9 mouse cellular contexts compared by ENCODE assay signal in genomic region chr2:166976356-166976755, GRCm38 (mm10). TPM values are rescaled to one million over a fixed set of nuclear protein-coding genes. Genes with fewer than 3 reads are reported as not detected.
A peak's percentile ranks its signal among the peaks of the same experiment; 100 is the strongest.
DNase-seq lines count a peak whose midpoint lies in the region; ATAC-seq and TF ChIP-seq lines count a peak whose summit lies in the region.
"Had no signal": no experiment of that assay in that cellular context is flagged by ENCODE, and none has a peak within 500 bp of the region (broad histone marks: within the 10 kb centered on the region; RNA-seq: fewer than 3 reads in every experiment).

No protein-coding gene starts in this region.

- no peak overlapping the region for H3K4me3 ChIP-seq in layer of hippocampus, adult 2 months
- no peak overlapping the region for H3K4me3 ChIP-seq in limb, embryonic 15.5 days

- TF ChIP-seq CTCF in layer of hippocampus, adult 2 months (conservative IDR thresholded peaks at IDR 0.05), result no peak

- H3K27me3 ChIP-seq in limb, embryonic 15.5 days, result no peaks in the 10 kb centered on the region
- H3K27me3 ChIP-seq: Patski had no signal

- ATAC-seq in limb, embryonic 15.5 days (ENCODE audit: insufficient number of reproducible peaks, low FRiP score, low TSS enrichment, low read depth), result no peak
- ATAC-seq in monocyte, adult 5-6 weeks (replicated peaks; ENCODE audit: insufficient number of reproducible peaks, low FRiP score, low TSS enrichment, poor library complexity, severe bottlenecking), result peak; percentile 79
- ATAC-seq: Patski had no signal

- H3K27ac ChIP-seq in layer of hippocampus, adult 2 months, result peak overlapping the region; percentile 55
- peak overlapping the region; percentile 72 for H3K27ac ChIP-seq in limb, embryonic 15.5 days

- WGBS in limb, embryonic 15.5 days, result 58% methylated on average over 3 of the region's 3 CpGs

- H3K4me2 ChIP-seq in limb, embryonic 15.5 days, result no peak overlapping the region

- H3K9me3 ChIP-seq in limb, embryonic 15.5 days, result no peaks in the 10 kb centered on the region

- DNase-seq in layer of hippocampus, adult 2 months (ENCODE audit: low spot score in 2 of 2), result no peak
- no peak for DNase-seq in layer of hippocampus, postnatal 25 days (ENCODE audit: extremely low spot score in 1 of 2, low spot score in 1 of 2)
- DNase-seq in brain, adult 2 months (ENCODE audit: low read depth, low spot score), result peak; percentile 33
- no peak for DNase-seq in cerebellum, adult 11 months
- no peak for DNase-seq in left cerebral cortex, adult 11 months (ENCODE audit: low spot score)
- DNase-seq: kidney, adult 18-20 months had no signal

- H3K36me3 ChIP-seq in limb, embryonic 15.5 days, result peaks cover 2% of the 10 kb centered on the region; the same call in 1 of the 2 replicates

- peaks cover 41% of the 10 kb centered on the region for H3K4me1 ChIP-seq in limb, embryonic 15.5 days

- no peak overlapping the region for H3K9ac ChIP-seq in limb, embryonic 15.5 days

RNA-seq across cellular contexts. Expression of gene Stau1, which starts 19.7 kb away (rescaled TPM):
- 10 to 100 TPM; 64.3 to 66.4 TPM for total RNA-seq in layer of hippocampus, adult 2 months (2021)
- total RNA-seq in layer of hippocampus, postnatal 25 days (2021), result 10 to 100 TPM; 57.8 to 65.3 TPM
- polyA plus RNA-seq in limb, embryonic 15.5 days (2015; fragmentation: Nextera tagmentation; extraction: Ambion mirVana), result 98.2 and 99.9 TPM in 2 replicates
- total RNA-seq in monocyte, adult 5-6 weeks (2017), result 48.5 to 62.6 TPM (median 52.8 TPM) in 3 replicates

RNA-seq across cellular contexts. Expression of gene Ddx27, which starts 38.6 kb away (rescaled TPM):
- 10 to 100 TPM; 32.8 to 37.5 TPM for total RNA-seq in layer of hippocampus, adult 2 months (2021)
- total RNA-seq in layer of hippocampus, postnatal 25 days (2021), result 10 to 100 TPM; 26.8 to 32.6 TPM
- polyA plus RNA-seq in limb, embryonic 15.5 days (2015; fragmentation: Nextera tagmentation; extraction: Ambion mirVana), result 43.8 and 45.3 TPM in 2 replicates
- total RNA-seq in monocyte, adult 5-6 weeks (2017), result 80.0 to 90.5 TPM (median 85.6 TPM) in 3 replicates
